Mouse (Mus musculus) MEL (cell line): Measurements from ENCODE around the gene Tgm1. TPM values are rescaled to one million over a fixed set of nuclear protein-coding genes. Genes with fewer than 3 reads are reported as not detected.

Source experiments
- DNase-seq: peaks from one replicate; pipeline ENCODE4 v3.0.0; 2011; ENCODE audit warnings: low read depth, low spot score
- H3K27ac ChIP-seq: 2 replicates; pipeline ENCODE4 v1.5.1; 2012; ENCODE audit warnings: low read depth, mild to moderate bottlenecking, control low read depth, low read length, moderate library complexity; ENCODE audit not compliant: control insufficient read depth
- H3K27me3 ChIP-seq, 2 experiments: fragments of 150-350 bp in 1 of 2; sonication (generic) in 1 of 2; 2 replicates each; pipeline ENCODE4 v1.6.1; 2012; ENCODE audit warnings: low read length in 2 of 2, mild to moderate bottlenecking in 2 of 2, improper control_type of control experiment in 1 of 2, moderate library complexity in 1 of 2; ENCODE audit not compliant: insufficient read depth in 2 of 2, control insufficient read depth in 1 of 2
- H3K36me3 ChIP-seq, 2 experiments: 2 replicates each; pipeline ENCODE4 v1.6.1; 2012 to 2014; ENCODE audit warnings: low read length in 2 of 2, improper control_type of control experiment in 1 of 2, inconsistent platforms in 1 of 2, mild to moderate bottlenecking in 1 of 2; ENCODE audit not compliant: insufficient read depth in 2 of 2, control insufficient read depth in 1 of 2
- H3K4me1 ChIP-seq, 2 experiments: fragments of 150-350 bp in 1 of 2; sonication (generic) in 1 of 2; 2 replicates each; pipeline ENCODE4 v1.6.1; 2012; ENCODE audit warnings: low read length in 2 of 2, improper control_type of control experiment in 1 of 2, mild to moderate bottlenecking in 1 of 2; ENCODE audit not compliant: insufficient read depth in 2 of 2, control insufficient read depth in 1 of 2
- H3K4me3 ChIP-seq, 2 experiments: fragments of 150-350 bp in 1 of 2; sonication (generic) in 1 of 2; 2 replicates each; pipeline ENCODE4 v1.5.1; 2012; ENCODE audit warnings: low read depth in 2 of 2, low read length in 2 of 2, mild to moderate bottlenecking in 2 of 2, moderate library complexity in 2 of 2, control low read depth in 1 of 2, improper control_type of control experiment in 1 of 2; ENCODE audit not compliant: control insufficient read depth in 1 of 2, insufficient read depth in 1 of 2
- H3K79me2 ChIP-seq: 2 replicates; pipeline ENCODE4 v1.6.1; 2012; ENCODE audit warnings: mild to moderate bottlenecking, low read length, moderate library complexity; ENCODE audit not compliant: control insufficient read depth, poor library complexity, insufficient read depth
- H3K9ac ChIP-seq: 2 replicates; pipeline ENCODE4 v1.6.1; 2012; ENCODE audit warnings: low read depth, mild to moderate bottlenecking, control low read depth, low read length, moderate library complexity; ENCODE audit not compliant: control insufficient read depth, poor library complexity, severe bottlenecking
- H3K9me3 ChIP-seq: fragments of 150-350 bp; sonication (generic); replicated peaks from 2 replicates; pipeline ENCODE4 v1.6.1; 2012; ENCODE audit warnings: mild to moderate bottlenecking, low read length, improper control_type of control experiment, moderate library complexity; ENCODE audit not compliant: insufficient read depth
- BHLHE40 ChIP-seq: IDR thresholded peaks from 2 replicates; pipeline ENCODE4 v1.6.1; 2012; ENCODE audit warnings: low read depth, mild to moderate bottlenecking, inconsistent platforms, low read length, improper control_type of control experiment, borderline replicate concordance
- CHD1 ChIP-seq: IDR thresholded peaks from 2 replicates; pipeline ENCODE4 v1.6.1; 2012; ENCODE audit warnings: low read depth, mild to moderate bottlenecking, inconsistent platforms, low read length, improper control_type of control experiment
- CHD2 ChIP-seq: IDR thresholded peaks from 2 replicates; pipeline ENCODE4 v1.6.1; 2011; ENCODE audit warnings: low read length, improper control_type of control experiment
- CTCF ChIP-seq, 3 experiments: IDR thresholded peaks in 2 of 3; conservative IDR thresholded peaks in 1 of 3; 2 replicates each; pipeline ENCODE4 v1.5.1; 2011 to 2012; ENCODE audit warnings: low read length in 3 of 3, low read depth in 2 of 3, mild to moderate bottlenecking in 2 of 3, improper control_type of control experiment in 1 of 3, inconsistent platforms in 1 of 3, mixed read lengths in 1 of 3, moderate library complexity in 1 of 3; ENCODE audit not compliant: control insufficient read depth in 1 of 3, insufficient read depth in 1 of 3, poor library complexity in 1 of 3, severe bottlenecking in 1 of 3
- ELF1 ChIP-seq: IDR thresholded peaks from 2 replicates; pipeline ENCODE4 v1.6.1; 2014; ENCODE audit warnings: low read depth, mild to moderate bottlenecking, inconsistent platforms, low read length, improper control_type of control experiment, moderate library complexity
- EP300 ChIP-seq, 2 experiments: IDR thresholded peaks; 2 replicates each; pipeline ENCODE4 v1.6.1; 2011; ENCODE audit warnings: improper control_type of control experiment in 2 of 2, low read length in 2 of 2, low read depth in 1 of 2, mild to moderate bottlenecking in 1 of 2
- GABPA ChIP-seq: IDR thresholded peaks from 2 replicates; pipeline ENCODE4 v1.6.1; 2012; ENCODE audit warnings: low read depth, mild to moderate bottlenecking, inconsistent platforms, low read length, improper control_type of control experiment, moderate library complexity
- JUND ChIP-seq: IDR thresholded peaks from 2 replicates; pipeline ENCODE4 v1.6.1; 2011; ENCODE audit warnings: low read depth, mild to moderate bottlenecking, improper control_type of control experiment, low read length
- MAFK ChIP-seq: IDR thresholded peaks from 2 replicates; pipeline ENCODE4 v1.6.1; 2011; ENCODE audit warnings: low read depth, mild to moderate bottlenecking, low read length, improper control_type of control experiment, borderline replicate concordance
- MAX ChIP-seq: IDR thresholded peaks from 2 replicates; pipeline ENCODE4 v1.6.1; 2011; ENCODE audit warnings: low read length, improper control_type of control experiment
- MAZ ChIP-seq: IDR thresholded peaks from 2 replicates; pipeline ENCODE4 v1.6.1; 2012; ENCODE audit warnings: low read depth, mild to moderate bottlenecking, inconsistent platforms, low read length, improper control_type of control experiment
- MXI1 ChIP-seq: IDR thresholded peaks from 2 replicates; pipeline ENCODE4 v1.6.1; 2011; ENCODE audit warnings: mild to moderate bottlenecking, low read depth, low read length, improper control_type of control experiment
- MYB ChIP-seq: IDR thresholded peaks from 2 replicates; pipeline ENCODE4 v1.6.1; 2011; ENCODE audit warnings: mild to moderate bottlenecking, low read depth, low read length, improper control_type of control experiment
- MYC ChIP-seq: IDR thresholded peaks from 2 replicates; pipeline ENCODE4 v1.6.1; 2011; ENCODE audit warnings: low read depth, mild to moderate bottlenecking, low read length, improper control_type of control experiment, moderate library complexity
- NELFE ChIP-seq: IDR thresholded peaks from 2 replicates; pipeline ENCODE4 v1.6.1; 2011; ENCODE audit warnings: low read depth, low read length, improper control_type of control experiment
- NRF1 ChIP-seq: IDR thresholded peaks from 2 replicates; pipeline ENCODE4 v1.6.1; 2014; ENCODE audit warnings: low read depth, mild to moderate bottlenecking, inconsistent platforms, low read length, improper control_type of control experiment, moderate library complexity; ENCODE audit not compliant: poor library complexity, insufficient read depth, severe bottlenecking
- POLR2AphosphoS2 ChIP-seq: IDR thresholded peaks from 2 replicates; pipeline ENCODE4 v1.6.1; 2011; ENCODE audit warnings: low read length, improper control_type of control experiment
- POLR2AphosphoS5 ChIP-seq: IDR thresholded peaks from 2 replicates; pipeline ENCODE4 v1.6.1; 2012; ENCODE audit warnings: low read depth, borderline replicate concordance, mild to moderate bottlenecking, inconsistent platforms, low read length, moderate library complexity, mixed read lengths
- RAD21 ChIP-seq: IDR thresholded peaks from 2 replicates; pipeline ENCODE4 v1.6.1; 2011; ENCODE audit warnings: mild to moderate bottlenecking, low read depth, low read length, improper control_type of control experiment
- RCOR1 ChIP-seq: IDR thresholded peaks from 2 replicates; pipeline ENCODE4 v1.6.1; 2012; ENCODE audit warnings: low read depth, mild to moderate bottlenecking, inconsistent platforms, low read length, improper control_type of control experiment
- SIN3A ChIP-seq: IDR thresholded peaks from 2 replicates; pipeline ENCODE4 v1.6.1; 2012; ENCODE audit warnings: low read length, improper control_type of control experiment, inconsistent platforms
- SMC3 ChIP-seq: IDR thresholded peaks from 2 replicates; pipeline ENCODE4 v1.6.1; 2011; ENCODE audit warnings: low read depth, low read length, improper control_type of control experiment
- TAL1 ChIP-seq: IDR thresholded peaks from 2 replicates; pipeline ENCODE4 v1.6.1; 2012; ENCODE audit warnings: mild to moderate bottlenecking, inconsistent platforms, low read length, moderate library complexity, mixed read lengths
- UBTF ChIP-seq: IDR thresholded peaks from 2 replicates; pipeline ENCODE4 v1.6.1; 2012; ENCODE audit warnings: low read depth, mild to moderate bottlenecking, inconsistent platforms, low read length, improper control_type of control experiment, moderate library complexity, borderline replicate concordance; ENCODE audit not compliant: insufficient read depth
- USF2 ChIP-seq, 2 experiments: IDR thresholded peaks; 2 replicates each; pipeline ENCODE4 v1.6.1; 2011 to 2012; ENCODE audit warnings: improper control_type of control experiment in 2 of 2, low read length in 2 of 2, borderline replicate concordance in 1 of 2, inconsistent platforms in 1 of 2, low read depth in 1 of 2, mild to moderate bottlenecking in 1 of 2; ENCODE audit not compliant: insufficient read depth in 1 of 2
- ZC3H11A ChIP-seq: IDR thresholded peaks from 2 replicates; pipeline ENCODE4 v1.6.1; 2012; ENCODE audit warnings: low read depth, mild to moderate bottlenecking, inconsistent platforms, low read length, improper control_type of control experiment
- ZKSCAN1 ChIP-seq: IDR thresholded peaks from 2 replicates; pipeline ENCODE4 v1.6.1; 2012; ENCODE audit warnings: low read depth, mild to moderate bottlenecking, inconsistent platforms, low read length, improper control_type of control experiment, moderate library complexity
- ZMIZ1 ChIP-seq: IDR thresholded peaks from 2 replicates; pipeline ENCODE4 v1.6.1; 2012; ENCODE audit warnings: low read depth, mild to moderate bottlenecking, inconsistent platforms, low read length, improper control_type of control experiment, moderate library complexity
- ZNF384 ChIP-seq: IDR thresholded peaks from 2 replicates; pipeline ENCODE4 v1.6.1; 2012; ENCODE audit warnings: low read depth, mild to moderate bottlenecking, inconsistent platforms, low read length, improper control_type of control experiment
- polyA plus RNA-seq, 2 experiments: library from polyadenylated mRNA; stranded (reverse) in 1 of 2; unstranded in 1 of 2; fragments of >175 nt in 1 of 2; fragments of >200 nt in 1 of 2; gene quantifications; 2 replicates each; pipeline versions ENCODE4 v1.2.1 to v1.2.4; 2012; ENCODE audit warnings: low replicate concordance in 2 of 2, low read depth in 1 of 2; ENCODE audit not compliant: insufficient read length in 2 of 2, insufficient read depth in 1 of 2, missing spikeins in 1 of 2
- total RNA-seq: library from RNA; depleted of rRNA; stranded (reverse); fragments of 300-350 nt; gene quantifications from 2 replicates; pipeline ENCODE4 v1.2.3, GENCODE M21; 2012

The Tgm1 gene
- total and polyA plus RNA-seq, 3 experiments, result 6.2 to 11.4 TPM; not detected in 1

GRCm38 (mm10) chr14:55697226-55697625 lies 16.5 kb downstream of the Tgm1 start (continued):
- no peak for TF ChIP-seq UBTF
- peak; percentile 54; the same call in 1 of the 2 replicates for TF ChIP-seq MAX
- no peak for TF ChIP-seq GABPA
- no peak for TF ChIP-seq USF2 (IDR thresholded peaks at IDR 0.05; ENCODE audit: borderline replicate concordance in 1 of 2, insufficient read depth in 1 of 2, low read depth in 1 of 2, low read length in 2 of 2)
- peak; percentile 39; the same call in 1 of the 2 replicates for TF ChIP-seq SIN3A
- no peak for TF ChIP-seq JUND
- no peak for TF ChIP-seq CTCF (IDR thresholded peaks at IDR 0.05 in 2 of 3, conservative IDR thresholded peaks at IDR 0.05 in 1 of 3; ENCODE audit: control insufficient read depth in 1 of 3, insufficient read depth in 1 of 3, low read depth in 2 of 3, low read length in 3 of 3, poor library complexity in 1 of 3, severe bottlenecking in 1 of 3)
- no peak for TF ChIP-seq CHD2
- TF ChIP-seq ZC3H11A, result no peak
- TF ChIP-seq MYB, result no peak
- TF ChIP-seq NELFE, result peak; percentile 80
- TF ChIP-seq ZMIZ1, result 0 out of 2 replicates have a peak, but pooled peaks have one; percentile 55
- peak; percentile 62; the same call in 1 of the 2 replicates for TF ChIP-seq POLR2AphosphoS2
- TF ChIP-seq POLR2AphosphoS5, result no peak
- no peak for TF ChIP-seq SMC3
- no peak for TF ChIP-seq MAFK
- TF ChIP-seq CHD1, result no peak
- TF ChIP-seq BHLHE40, result no peak
- no peak for TF ChIP-seq MAZ
- TF ChIP-seq ELF1, result peak; percentile 76

GRCm38 (mm10) chr14:55689433-55689832 lies 24.3 kb downstream of the Tgm1 start:
- H3K27me3 ChIP-seq, result peaks cover 0 to 1% of the 10 kb centered on the region in 2 experiments; a peak in 1 of 4 replicates
- H3K27ac ChIP-seq, result no peak overlapping the region
- H3K4me1 ChIP-seq, result no peaks in the 10 kb centered on the region
- TF ChIP-seq MYC (no peak), ZC3H11A (no peak), CTCF (IDR thresholded peaks at IDR 0.05 in 2 of 3, conservative IDR thresholded peaks at IDR 0.05 in 1 of 3; ENCODE audit: control insufficient read depth in 1 of 3, insufficient read depth in 1 of 3, low read depth in 2 of 3, low read length in 3 of 3, poor library complexity in 1 of 3, severe bottlenecking in 1 of 3) (no peak), CHD2 (no peak), ZKSCAN1 (no peak), EP300 (IDR thresholded peaks at IDR 0.05; ENCODE audit: low read depth in 1 of 2, low read length in 2 of 2) (no peak), POLR2AphosphoS2 (no peak), MAZ (no peak), SMC3 (no peak), NRF1 (no peak), TAL1 (no peak), SIN3A (no peak), RCOR1 (no peak), MAFK (no peak), RAD21 (no peak), JUND (no peak), ZNF384 (no peak), MXI1 (no peak)
- H3K9me3 ChIP-seq, result no peaks in the 10 kb centered on the region
- H3K9ac ChIP-seq, result no peak overlapping the region
- H3K4me3 ChIP-seq, result no peak overlapping the region
- no peak for DNase-seq
- no peaks in the 10 kb centered on the region for H3K36me3 ChIP-seq
- no peaks in the 10 kb centered on the region for H3K79me2 ChIP-seq
